Mouse (Mus musculus) spleen, postnatal 14 days (tissue): ENCODE measurements around the gene Wnt9b.
"Not testable (repeated sequence)": the region's sequence is repeated elsewhere in the genome, so short reads cannot be mapped to it uniquely, and the experiment has no call there.

ENCODE experiments used
- DNase-seq, 2 experiments: peaks; one replicate each; pipeline ENCODE4 v3.0.0; 2021 to 2022; ENCODE audit warnings: low spot score in 2 of 2

Wnt9b gene

GRCm38 (mm10) chr11:103749306-103750089, at the start of gene Wnt9b:
Gene Wnt9b (minus strand): TSS chr11:103749821.
- no peak for DNase-seq

- no peak for DNase-seq
Observed at GRCm38 (mm10) chr11:103789951-103790350, 40.3 kb upstream of the Wnt9b start.

GRCm38 (mm10) chr11:103780152-103780551, 30.5 kb upstream of the Wnt9b start:
- no peak for DNase-seq

GRCm38 (mm10) chr11:103774228-103774530, 24.6 kb upstream of the Wnt9b start:
- DNase-seq: no peak

- DNase-seq: no peak
Observed at GRCm38 (mm10) chr11:103773387-103774227, 24.0 kb upstream of the Wnt9b start, which contains the start of gene Wnt3. Gene Wnt3 (plus strand): TSS chr11:103774150.

GRCm38 (mm10) chr11:103772505-103773386, 23.1 kb upstream of the Wnt9b start:
- DNase-seq: no peak

GRCm38 (mm10) chr11:103771160-103771817, 21.7 kb upstream of the Wnt9b start:
- DNase-seq: no peak

- DNase-seq: no peak
Observed at GRCm38 (mm10) chr11:103765556-103766011, 16.0 kb upstream of the Wnt9b start.

GRCm38 (mm10) chr11:103764601-103765000, 15.0 kb upstream of the Wnt9b start:
- DNase-seq: no peak

GRCm38 (mm10) chr11:103763410-103764163, 14.0 kb upstream of the Wnt9b start:
- no peak for DNase-seq

- not testable (repeated sequence) for DNase-seq
Observed at GRCm38 (mm10) chr11:103760891-103761290, 11.3 kb upstream of the Wnt9b start.

- no peak for DNase-seq
Observed at GRCm38 (mm10) chr11:103760101-103760500, 10.5 kb upstream of the Wnt9b start.

GRCm38 (mm10) chr11:103758706-103759105, 9.1 kb upstream of the Wnt9b start:
- DNase-seq: peak; percentile 37 to 44

GRCm38 (mm10) chr11:103758054-103758453, 8.4 kb upstream of the Wnt9b start:
- no peak for DNase-seq

- DNase-seq: no peak
Observed at GRCm38 (mm10) chr11:103750612-103751011, 991 bp upstream of the Wnt9b start.

- no peak for DNase-seq
Observed at GRCm38 (mm10) chr11:103735046-103735781, 14.4 kb downstream of the Wnt9b start.

- DNase-seq: no peak
Observed at GRCm38 (mm10) chr11:103734411-103735045, 15.1 kb downstream of the Wnt9b start.

- DNase-seq: no peak
Observed at GRCm38 (mm10) chr11:103733961-103734360, 15.7 kb downstream of the Wnt9b start.

- no peak for DNase-seq
Observed at GRCm38 (mm10) chr11:103733069-103733468, 16.6 kb downstream of the Wnt9b start.
